ENCODE assay signal across 16 mouse cellular contexts in the genomic region with DNA sequence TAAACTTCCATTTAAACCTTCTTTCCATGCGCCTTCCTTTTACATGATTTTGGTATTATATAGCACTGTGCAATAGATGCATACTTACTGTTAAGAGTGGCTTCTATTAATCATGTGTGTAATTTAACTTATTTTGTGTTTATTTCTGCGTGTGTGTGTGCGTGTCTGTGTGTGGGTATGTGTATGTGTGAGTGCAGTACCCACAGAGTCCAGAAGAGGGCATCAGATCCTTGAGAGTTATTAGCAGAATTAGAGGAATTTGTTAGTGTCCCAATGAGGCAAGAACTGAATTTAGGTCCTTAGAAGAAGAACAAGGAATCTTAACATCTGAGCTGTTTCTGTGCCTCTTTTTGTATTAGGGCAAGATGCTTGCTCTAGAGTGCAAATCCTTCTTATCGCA.
DNase-seq lines count a peak whose midpoint lies in the region; ATAC-seq and TF ChIP-seq lines count a peak whose summit lies in the region.
"Had no signal": no experiment of that assay in that cellular context is flagged by ENCODE, and none has a peak within 500 bp of the region (broad histone marks: within the 10 kb centered on the region; RNA-seq: fewer than 3 reads in every experiment).

No protein-coding gene starts in this region.

- H3K27me3 ChIP-seq in intestine, postnatal 0 days (replicated peaks; ENCODE audit: control insufficient read depth, insufficient read depth, low read length): no peaks in the 10 kb centered on the region
- H3K27me3 ChIP-seq in intestine, embryonic 16.5 days (replicated peaks; ENCODE audit: control insufficient read depth, insufficient read depth, low read length): no peaks in the 10 kb centered on the region
- H3K27me3 ChIP-seq in E14TG2a.4 (ENCODE audit: insufficient read depth, low read length): no peaks in the 10 kb centered on the region
- no peaks in the 10 kb centered on the region for H3K27me3 ChIP-seq in cerebellum, adult 2 months (ENCODE audit: control insufficient read depth, insufficient read depth, low read length)
- H3K27me3 ChIP-seq: heart, embryonic 15.5 days; hindbrain, embryonic 12.5 days; limb, embryonic 15.5 days had no signal

- TF ChIP-seq POLR2A in cerebellum, adult 2 months (IDR thresholded peaks at IDR 0.05; ENCODE audit: borderline replicate concordance, insufficient read depth, low read length): no peak

- no peak overlapping the region for H3K9ac ChIP-seq in intestine, postnatal 0 days (ENCODE audit: low read depth, low read length)
- H3K9ac ChIP-seq in intestine, embryonic 16.5 days (ENCODE audit: low read depth, low read length): no peak overlapping the region
- H3K9ac ChIP-seq: heart, embryonic 15.5 days; hindbrain, embryonic 12.5 days; limb, embryonic 15.5 days had no signal

- peak; percentile 51 for DNase-seq in ES-CJ7 (ENCODE audit: low read depth, low spot score)
- peak; percentile 55 for DNase-seq in ZHBTc4 (ENCODE audit: low read depth, low spot score)
- DNase-seq in cerebellum, adult 2 months: no peak
- DNase-seq in kidney, postnatal 25 days: no peak
- DNase-seq: adrenal gland, postnatal 36 days; cerebellum, adult 9-10 months; gastrocnemius, postnatal 14 days; lung, adult 2 months; lung, postnatal 4 days had no signal

- no peak overlapping the region for H3K27ac ChIP-seq in intestine, postnatal 0 days (ENCODE audit: low read depth, low read length)
- no peak overlapping the region for H3K27ac ChIP-seq in intestine, embryonic 16.5 days (ENCODE audit: low read length)
- no peak overlapping the region for H3K27ac ChIP-seq in cerebellum, adult 2 months (ENCODE audit: insufficient read depth, low read length)
- H3K27ac ChIP-seq: embryonic facial prominence, embryonic 10.5 days; heart, embryonic 15.5 days; hindbrain, embryonic 12.5 days; limb, embryonic 15.5 days had no signal

- peak; percentile 30 for TF ChIP-seq CTCF in intestine, postnatal 0 days (IDR thresholded peaks at IDR 0.05; ENCODE audit: low read depth)
- TF ChIP-seq CTCF in E14TG2a.4 (conservative IDR thresholded peaks at IDR 0.05; ENCODE audit: low read length): peak; percentile 57
- TF ChIP-seq CTCF in cerebellum, adult 2 months (IDR thresholded peaks at IDR 0.05; ENCODE audit: borderline replicate concordance, insufficient read depth, low read depth, low read length): no peak

- H3K9me3 ChIP-seq in intestine, postnatal 0 days (ENCODE audit: control insufficient read depth): no peaks in the 10 kb centered on the region
- H3K9me3 ChIP-seq in intestine, embryonic 16.5 days (ENCODE audit: control insufficient read depth, low read length): no peaks in the 10 kb centered on the region; the same call in 1 of the 2 replicates
- no peaks in the 10 kb centered on the region for H3K9me3 ChIP-seq in E14TG2a.4 (ENCODE audit: low read length)
- H3K9me3 ChIP-seq: heart, embryonic 15.5 days; limb, embryonic 15.5 days had no signal

- no peak overlapping the region for H3K4me3 ChIP-seq in intestine, postnatal 0 days (ENCODE audit: low read depth, low read length)
- no peak overlapping the region for H3K4me3 ChIP-seq in intestine, embryonic 16.5 days (ENCODE audit: low read length)
- no peak overlapping the region for H3K4me3 ChIP-seq in E14TG2a.4 (replicated peaks; ENCODE audit: low read length)
- no peak overlapping the region for H3K4me3 ChIP-seq in cerebellum, adult 2 months (replicated peaks; ENCODE audit: insufficient read depth, low read depth, low read length)
- H3K4me3 ChIP-seq: embryonic facial prominence, embryonic 10.5 days; heart, embryonic 15.5 days; hindbrain, embryonic 12.5 days; limb, embryonic 15.5 days had no signal

- ATAC-seq in intestine, postnatal 0 days: no peak
- ATAC-seq in intestine, embryonic 16.5 days: no peak

- no peaks in the 10 kb centered on the region for H3K36me3 ChIP-seq in intestine, postnatal 0 days (ENCODE audit: control insufficient read depth, insufficient read depth)
- H3K36me3 ChIP-seq in intestine, embryonic 16.5 days (ENCODE audit: control insufficient read depth, insufficient read depth, low read length): no peaks in the 10 kb centered on the region
- no peaks in the 10 kb centered on the region for H3K36me3 ChIP-seq in E14TG2a.4 (ENCODE audit: insufficient read depth, low read length)
- H3K36me3 ChIP-seq: embryonic facial prominence, embryonic 10.5 days; heart, embryonic 15.5 days; hindbrain, embryonic 12.5 days; limb, embryonic 15.5 days had no signal

- 98% methylated on average over 4 of the region's 4 CpGs for WGBS in intestine, postnatal 0 days
- 94% methylated on average over 4 of the region's 4 CpGs for WGBS in intestine, embryonic 16.5 days
- WGBS in cerebellum, adult 2 months: 98% methylated on average over 4 of the region's 4 CpGs

- no peaks in the 10 kb centered on the region for H3K4me1 ChIP-seq in intestine, postnatal 0 days (replicated peaks; ENCODE audit: control insufficient read depth, insufficient read depth, low read length)
- H3K4me1 ChIP-seq in intestine, embryonic 16.5 days (ENCODE audit: control insufficient read depth, insufficient read depth, low read length): no peaks in the 10 kb centered on the region
- no peaks in the 10 kb centered on the region for H3K4me1 ChIP-seq in E14TG2a.4 (replicated peaks; ENCODE audit: low read depth, low read length)
- no peaks in the 10 kb centered on the region for H3K4me1 ChIP-seq in cerebellum, adult 2 months (ENCODE audit: control insufficient read depth, insufficient read depth, low read length)
- H3K4me1 ChIP-seq: embryonic facial prominence, embryonic 10.5 days; heart, embryonic 15.5 days; hindbrain, embryonic 12.5 days; limb, embryonic 15.5 days had no signal

- H3K4me2 ChIP-seq in intestine, postnatal 0 days (replicated peaks; ENCODE audit: low read depth): no peak overlapping the region
- H3K4me2 ChIP-seq in intestine, embryonic 16.5 days (ENCODE audit: low read depth, low read length): no peak overlapping the region
- H3K4me2 ChIP-seq: heart, embryonic 15.5 days; hindbrain, embryonic 12.5 days; limb, embryonic 15.5 days had no signal

Comparison
In these comparisons a context has a peak if more than half of its experiments do, and no peak if none do; other contexts are left out.
1. DNase-seq: peak in ES-CJ7 (single experiment) and ZHBTc4 (single experiment); none in cerebellum, adult 2 months (0 of 2) and kidney, postnatal 25 days (0 of 2).